Mouse (Mus musculus) thymus, adult 2 months (tissue): ENCODE measurements at regions not wholly inside any gene's neighbourhood (a gene's known extent, or its start where the extent isn't known, plus 50 kb on each side); places are given as distances from the start of the nearest gene placed in this dataset.
"Not testable (repeated sequence)": the region's sequence is repeated elsewhere in the genome, so short reads cannot be mapped to it uniquely, and the experiment has no call there.

Experiments
- DNase-seq: peaks from one replicate; pipeline ENCODE4 v3.0.0; 2021
- H3K27ac ChIP-seq: fragments of 200-500 bp; 2 replicates; pipeline ENCODE4 v1.5.1; 2012; ENCODE audit warnings: low read length, control low read depth; ENCODE audit not compliant: control insufficient read depth, insufficient read depth
- H3K27me3 ChIP-seq: fragments of 200-500 bp; 2 replicates; pipeline ENCODE4 v1.6.1; 2012; ENCODE audit warnings: mild to moderate bottlenecking, low read length, moderate library complexity, mixed read lengths; ENCODE audit not compliant: control insufficient read depth, insufficient read depth
- H3K36me3 ChIP-seq: fragments of 200-500 bp; 2 replicates; pipeline ENCODE4 v1.6.1; 2012; ENCODE audit warnings: mild to moderate bottlenecking, low read length, moderate library complexity; ENCODE audit not compliant: control insufficient read depth, insufficient read depth
- H3K4me1 ChIP-seq: fragments of 200-500 bp; replicated peaks from 2 replicates; pipeline ENCODE4 v1.6.1; 2012; ENCODE audit warnings: low read length; ENCODE audit not compliant: control insufficient read depth, insufficient read depth
- H3K4me3 ChIP-seq: fragments of 200-500 bp; 2 replicates; pipeline ENCODE4 v1.5.1; 2012; ENCODE audit warnings: mild to moderate bottlenecking, low read length, control low read depth, moderate library complexity; ENCODE audit not compliant: control insufficient read depth, insufficient read depth
- CTCF ChIP-seq: fragments of 200-500 bp; IDR thresholded peaks from 2 replicates; pipeline ENCODE4 v1.5.1; 2012; ENCODE audit warnings: mild to moderate bottlenecking, control low read depth, low read length, moderate library complexity, borderline replicate concordance; ENCODE audit not compliant: control insufficient read depth, poor library complexity, insufficient read depth; ENCODE audit errors: extremely low read depth
- POLR2A ChIP-seq: fragments of 200-500 bp; IDR thresholded peaks from 2 replicates; pipeline ENCODE4 v1.6.1; 2012; ENCODE audit warnings: mild to moderate bottlenecking, low read length, control low read depth, moderate library complexity; ENCODE audit not compliant: control insufficient read depth, poor library complexity, insufficient read depth; ENCODE audit errors: extremely low read depth
- WGBS: fragments of 180-500 bp; shearing (Covaris S2); methylation state at CpG from one replicate; pipeline ENCODE4 v1.1.7; 2018; 5-methylcytosine and 5-hydroxymethylcytosine counted together

DNA sequence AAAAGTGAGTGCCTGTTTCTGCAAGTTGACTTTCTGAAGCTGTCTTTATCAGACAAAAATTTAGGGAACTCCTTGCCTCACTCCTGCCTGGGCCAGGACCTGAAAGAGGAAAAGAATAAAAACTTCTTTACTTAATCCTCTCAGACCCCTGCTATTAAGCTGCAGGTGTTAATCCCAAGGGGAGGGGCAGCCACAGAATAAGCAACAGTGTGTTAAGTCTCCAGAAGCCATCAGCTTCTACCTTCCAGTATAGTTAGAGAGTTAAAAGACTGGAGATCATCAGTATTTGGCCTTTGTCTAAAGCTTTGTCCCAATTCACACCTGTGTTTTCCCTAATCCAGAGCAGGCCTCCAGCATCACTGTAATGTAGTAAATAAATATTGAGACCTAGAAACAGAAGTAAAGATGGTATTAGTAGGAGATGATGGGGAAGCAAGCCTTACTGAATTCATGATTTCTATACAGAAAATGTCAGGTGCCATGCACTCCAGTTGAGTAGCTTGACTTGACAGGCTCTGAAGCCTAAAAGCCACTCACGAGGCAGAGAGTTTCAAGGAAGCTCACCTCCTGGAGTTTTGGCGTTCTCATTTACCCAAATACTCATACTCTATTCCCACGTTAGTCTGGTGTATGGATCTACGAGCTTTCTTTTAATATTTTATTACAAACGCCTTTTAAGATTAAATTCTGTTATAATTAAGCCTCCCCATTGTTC is 308.1 kb upstream of the Dab2 start:
- Histone ChIP-seq H3K27me3 (no peaks in the 10 kb centered on the region), H3K4me1 (no peaks in the 10 kb centered on the region), H3K4me3 (no peak overlapping the region), H3K36me3 (no peaks in the 10 kb centered on the region), H3K27ac (no peak overlapping the region)
- no peak for DNase-seq
- TF ChIP-seq CTCF (no peak), POLR2A (no peak)
- 88% methylated on average over 5 of the region's 5 CpGs for WGBS

DNA sequence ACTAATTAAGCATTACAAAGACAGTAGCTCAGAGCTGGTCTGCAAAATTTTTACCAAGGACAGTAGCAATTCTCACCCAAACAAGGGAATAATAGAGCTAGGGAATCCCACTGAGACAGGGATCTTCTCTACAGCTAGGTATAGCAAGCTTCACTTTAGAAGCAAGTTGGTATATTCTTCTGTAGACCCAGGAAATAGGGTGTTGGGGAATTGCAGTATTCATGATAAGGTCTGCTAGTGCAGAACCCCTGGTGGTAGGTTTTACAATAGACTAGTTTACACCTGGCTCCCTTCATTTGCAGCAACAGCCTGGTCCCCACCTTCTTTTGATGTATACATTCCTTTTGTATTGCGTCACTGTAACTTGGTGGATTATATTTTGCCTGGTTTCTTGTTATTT is 307.4 kb upstream of the Dab2 start:
- WGBS: 100% methylated on average over 1 of the region's 1 CpGs
- DNase-seq, H3K4me1 ChIP-seq, H3K27me3 ChIP-seq, H3K36me3 ChIP-seq, H3K4me3 ChIP-seq, H3K27ac ChIP-seq: not testable (repeated sequence)

DNA sequence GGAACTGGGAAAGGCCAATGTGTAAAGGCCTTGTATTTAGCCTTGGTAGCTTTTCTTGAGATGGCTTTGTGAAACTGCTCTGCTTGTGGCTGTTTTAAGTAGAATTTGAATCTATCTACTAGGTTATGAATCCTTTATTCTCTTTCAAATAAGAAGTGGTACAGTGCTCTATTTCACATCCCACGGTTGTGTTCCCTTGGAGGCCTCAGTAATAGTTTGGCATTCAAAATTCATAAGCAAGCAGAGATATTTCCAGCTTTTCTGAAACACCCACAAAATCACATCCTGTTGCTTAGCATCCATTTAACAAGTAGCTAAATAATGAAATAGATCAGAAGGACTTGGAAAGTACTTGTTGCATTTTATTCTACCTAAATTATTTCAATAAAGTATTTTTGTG is 298.8 kb upstream of the Dab2 start:
- no peak for DNase-seq
- Histone ChIP-seq H3K27me3 (no peaks in the 10 kb centered on the region), H3K36me3 (no peaks in the 10 kb centered on the region), H3K4me3 (no peak overlapping the region), H3K4me1 (no peaks in the 10 kb centered on the region), H3K27ac (no peak overlapping the region)
- 95% methylated on average over 1 of the region's 1 CpGs for WGBS
- TF ChIP-seq POLR2A (no peak), CTCF (no peak)

DNA sequence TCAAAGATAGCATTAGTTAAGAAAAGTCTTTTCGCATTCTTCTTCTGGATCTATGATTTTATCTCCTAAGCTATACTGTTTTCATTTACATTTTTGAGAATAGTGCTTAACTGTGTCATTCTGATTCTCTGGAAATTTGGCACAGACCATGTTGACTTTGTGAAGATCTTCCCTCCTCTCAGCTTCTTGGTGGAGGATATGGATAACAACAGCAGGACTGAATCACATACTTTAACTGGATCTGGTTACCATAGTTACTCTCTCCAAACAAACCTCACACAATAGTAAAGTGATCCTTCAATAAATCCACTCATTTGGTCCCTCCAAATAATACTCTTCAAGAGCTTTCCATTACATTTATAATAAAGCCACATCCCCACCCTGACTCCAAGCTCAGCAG is 298.2 kb upstream of the Dab2 start:
- DNase-seq: no peak
- Histone ChIP-seq H3K27me3 (no peaks in the 10 kb centered on the region), H3K4me3 (no peak overlapping the region), H3K36me3 (no peaks in the 10 kb centered on the region), H3K4me1 (no peaks in the 10 kb centered on the region), H3K27ac (no peak overlapping the region)
- 100% methylated on average over 1 of the region's 1 CpGs for WGBS
- no peak for TF ChIP-seq POLR2A
- TF ChIP-seq CTCF: no peak

DNA sequence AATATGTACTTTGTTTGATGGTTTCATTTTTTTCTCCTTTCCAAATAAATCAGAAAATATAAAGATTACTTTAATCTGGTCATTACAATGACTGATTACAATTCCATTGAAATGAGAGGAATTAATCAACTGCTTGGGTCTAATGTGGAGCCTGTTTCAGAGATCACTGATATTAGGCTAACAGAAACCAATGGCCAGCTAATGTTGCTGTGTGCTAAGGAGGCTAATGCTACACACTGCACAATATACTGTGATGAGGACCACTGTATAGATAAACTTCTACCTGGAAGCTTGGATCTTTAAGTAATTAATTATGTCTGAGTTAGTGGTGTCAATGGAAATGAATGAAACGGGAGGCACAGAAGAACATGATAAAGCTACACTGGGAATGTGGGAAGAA is 284.6 kb upstream of the Dab2 start:
- TF ChIP-seq CTCF (no peak), POLR2A (no peak)
- H3K4me3 ChIP-seq: no peak overlapping the region
- H3K27me3 ChIP-seq: no peaks in the 10 kb centered on the region
- no peak overlapping the region for H3K27ac ChIP-seq
- no peak for DNase-seq
- no peaks in the 10 kb centered on the region for H3K36me3 ChIP-seq
- 100% methylated on average over 1 of the region's 1 CpGs for WGBS
- H3K4me1 ChIP-seq: no peaks in the 10 kb centered on the region

DNA sequence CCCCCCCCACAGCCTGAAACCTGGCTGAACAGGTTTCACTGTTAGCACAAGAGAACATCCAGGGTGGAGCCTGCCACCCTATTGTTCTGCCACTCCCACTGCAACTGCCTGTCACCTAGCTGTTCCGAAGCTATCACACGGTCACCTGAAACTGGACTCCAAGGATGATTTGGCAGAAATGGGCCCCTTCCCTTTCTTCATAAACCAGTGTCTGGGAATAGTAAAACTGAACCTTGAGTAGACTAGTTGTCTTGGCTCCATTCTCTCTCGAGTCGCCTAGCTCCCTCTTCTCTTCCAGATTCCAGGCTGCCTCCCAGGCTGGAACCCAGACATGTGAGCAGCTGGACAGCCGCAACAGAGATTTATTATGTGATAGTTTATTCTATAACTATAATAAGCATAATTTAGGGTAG is 282.9 kb upstream of the Dab2 start:
- no peaks in the 10 kb centered on the region for H3K36me3 ChIP-seq
- TF ChIP-seq CTCF (no peak), POLR2A (no peak)
- H3K27me3 ChIP-seq: no peaks in the 10 kb centered on the region
- no peaks in the 10 kb centered on the region for H3K4me1 ChIP-seq
- no peak overlapping the region for H3K27ac ChIP-seq
- no peak overlapping the region for H3K4me3 ChIP-seq
- WGBS: 93% methylated on average over 5 of the region's 5 CpGs
- DNase-seq: no peak

DNA sequence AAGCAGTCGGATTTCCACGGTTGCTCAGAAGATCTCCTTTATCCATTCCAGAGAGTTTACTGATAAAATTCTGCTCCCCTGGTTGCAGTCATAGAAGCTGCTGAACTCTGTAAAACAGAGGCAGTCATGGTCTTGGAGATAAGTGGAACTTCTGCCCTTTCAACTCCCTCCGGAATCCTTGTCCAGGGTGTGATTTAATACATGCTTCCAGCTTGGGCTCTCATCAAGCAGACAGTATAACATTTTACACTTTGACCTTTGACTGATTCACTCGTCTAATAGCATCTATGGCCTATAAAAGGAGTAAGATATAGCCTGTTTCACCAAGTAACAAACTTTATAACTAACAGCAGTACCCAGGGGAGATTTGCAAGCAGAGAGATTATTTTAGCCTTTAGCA is 274.0 kb upstream of the Dab2 start:
- Histone ChIP-seq H3K27me3 (no peaks in the 10 kb centered on the region), H3K27ac (no peak overlapping the region), H3K4me3 (no peak overlapping the region), H3K4me1 (no peaks in the 10 kb centered on the region), H3K36me3 (no peaks in the 10 kb centered on the region)
- 88% methylated on average over 4 of the region's 4 CpGs for WGBS
- TF ChIP-seq POLR2A: no peak
- no peak for TF ChIP-seq CTCF
- no peak for DNase-seq
